Mouse (Mus musculus) central nervous system, embryonic 18 days (tissue): Measurements from ENCODE around the gene Ddx43. TPM values are rescaled to one million over a fixed set of nuclear protein-coding genes. Genes with fewer than 3 reads are reported as not detected.

Experiments used
- polyA plus RNA-seq: library from polyadenylated mRNA; depleted of rRNA; stranded (reverse); fragments of >200 nt; gene quantifications from 2 replicates; pipeline ENCODE4 v1.2.3, GENCODE M21; 2012; rRNA removed

The Ddx43 gene
- polyA plus RNA-seq: 0.45 and 0.66 TPM in 2 replicates

DNA sequence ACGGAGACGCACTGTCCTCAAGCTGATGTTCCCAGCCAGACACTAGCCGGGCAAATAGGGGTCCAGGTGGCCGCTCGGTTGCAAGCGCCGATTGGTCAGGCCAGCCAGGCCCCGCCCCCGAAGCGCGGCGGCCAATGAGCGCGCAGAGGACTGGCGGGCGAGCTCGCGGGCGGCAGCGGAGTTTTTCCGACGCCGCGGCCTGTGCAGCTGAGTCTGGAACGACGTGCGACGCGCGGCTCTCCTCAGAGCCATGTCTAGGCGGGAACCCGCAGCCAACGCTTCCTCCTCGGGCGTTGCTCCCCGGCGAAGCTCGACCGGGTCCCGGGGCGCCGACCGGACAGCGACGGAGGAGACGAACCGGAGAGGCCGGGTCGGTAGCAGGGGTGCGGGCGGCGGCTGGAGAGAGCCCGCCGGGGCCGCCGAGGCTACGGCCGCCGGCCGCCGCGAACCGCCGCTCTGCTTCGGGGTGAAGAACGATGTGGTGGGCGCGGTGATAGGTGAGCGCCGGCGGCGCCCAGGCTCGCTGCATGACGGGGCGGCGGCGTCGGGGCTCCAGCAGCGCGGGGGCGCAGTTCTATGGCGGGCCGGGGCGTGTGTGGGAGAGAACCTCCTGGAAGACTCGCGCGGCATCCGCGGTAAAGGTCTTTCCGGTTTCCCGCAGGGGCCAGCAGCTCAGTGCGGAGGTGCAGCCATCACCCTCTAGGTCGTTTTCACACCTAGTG, at the start of gene Ddx43:
Ddx43 (plus strand) TSS at position 148 of the 722 bp plus-strand sequence.

DNA sequence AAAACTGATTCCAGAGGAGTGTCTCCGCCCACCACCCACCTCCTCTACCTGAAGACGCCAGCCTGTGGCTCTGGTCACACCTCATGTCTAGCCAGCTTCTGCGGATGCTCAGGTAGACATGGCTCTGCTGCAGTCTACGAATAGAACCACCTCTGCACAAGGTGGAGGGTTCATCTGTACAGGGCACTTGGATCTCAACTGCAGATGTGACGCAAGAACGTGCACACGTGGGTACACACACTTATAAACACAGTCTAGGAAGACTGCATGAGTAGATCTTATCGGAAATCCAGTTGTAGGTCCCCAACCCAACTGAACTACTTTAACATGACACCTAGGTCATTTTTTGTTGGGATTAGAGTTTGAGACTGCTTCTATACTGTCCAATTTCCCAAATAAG, 40.0 kb upstream of the Ddx43 start, which contains the start of gene Gsta2:
Gsta2 (minus strand) TSS at position 178 of the 400 bp plus-strand sequence.

DNA sequence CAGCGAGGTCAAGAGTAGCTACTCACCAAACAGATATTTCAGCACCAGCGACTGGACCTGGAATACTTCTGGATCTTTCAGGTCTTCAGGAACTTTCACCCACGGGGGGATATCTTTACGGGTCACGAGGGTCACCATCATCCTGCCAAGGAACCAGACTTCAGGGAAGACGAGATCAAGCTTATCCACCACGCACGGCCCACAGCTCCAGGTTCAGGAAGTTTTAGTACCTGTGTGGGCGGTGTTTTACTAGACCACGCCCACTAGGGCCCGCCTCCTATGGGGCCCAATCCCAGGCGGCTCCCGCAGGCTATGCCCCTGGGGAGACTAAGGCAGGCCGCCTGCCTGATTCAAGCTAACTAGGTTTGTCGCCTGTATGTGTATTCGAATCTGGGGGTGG, 27.6 kb upstream of the Ddx43 start, which contains the start of gene Dppa5a:
Dppa5a (minus strand) TSS at position 219 of the 400 bp plus-strand sequence.

DNA sequence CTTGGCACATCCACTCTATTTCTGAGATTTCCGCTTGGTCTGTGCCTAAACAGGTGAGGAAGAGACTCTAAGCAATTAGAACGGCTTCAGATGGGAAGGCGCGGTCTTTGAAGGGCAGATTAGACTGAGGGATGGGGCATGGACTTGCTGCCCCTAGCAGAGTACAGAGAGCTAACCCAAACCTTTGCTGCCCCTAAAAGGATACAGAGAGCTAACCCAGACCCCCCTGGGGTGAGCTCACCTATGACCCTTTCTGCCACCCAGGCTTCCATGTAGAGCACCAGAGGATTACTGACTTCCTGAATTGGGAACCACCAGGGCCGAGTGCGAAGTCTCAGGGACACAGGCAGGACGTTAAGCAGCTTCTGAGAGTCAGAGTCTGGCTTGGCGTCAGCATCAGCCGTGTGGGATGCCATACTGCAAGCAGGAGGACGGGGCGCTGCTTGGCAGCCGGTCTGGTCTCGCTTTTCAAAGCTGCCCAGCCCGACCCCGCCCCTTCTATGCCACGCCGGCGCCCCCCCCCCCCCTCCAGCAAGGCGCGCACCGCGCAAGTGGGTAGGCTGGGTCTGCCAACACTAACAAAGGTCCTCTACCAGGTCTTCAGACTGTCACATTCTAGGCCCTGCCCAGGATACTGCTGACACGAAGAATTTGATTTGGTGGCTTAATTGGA, 17.3 kb upstream of the Ddx43 start, which contains the start of gene Ooep:
Ooep (minus strand) TSS at position 613 of the 673 bp plus-strand sequence.

DNA sequence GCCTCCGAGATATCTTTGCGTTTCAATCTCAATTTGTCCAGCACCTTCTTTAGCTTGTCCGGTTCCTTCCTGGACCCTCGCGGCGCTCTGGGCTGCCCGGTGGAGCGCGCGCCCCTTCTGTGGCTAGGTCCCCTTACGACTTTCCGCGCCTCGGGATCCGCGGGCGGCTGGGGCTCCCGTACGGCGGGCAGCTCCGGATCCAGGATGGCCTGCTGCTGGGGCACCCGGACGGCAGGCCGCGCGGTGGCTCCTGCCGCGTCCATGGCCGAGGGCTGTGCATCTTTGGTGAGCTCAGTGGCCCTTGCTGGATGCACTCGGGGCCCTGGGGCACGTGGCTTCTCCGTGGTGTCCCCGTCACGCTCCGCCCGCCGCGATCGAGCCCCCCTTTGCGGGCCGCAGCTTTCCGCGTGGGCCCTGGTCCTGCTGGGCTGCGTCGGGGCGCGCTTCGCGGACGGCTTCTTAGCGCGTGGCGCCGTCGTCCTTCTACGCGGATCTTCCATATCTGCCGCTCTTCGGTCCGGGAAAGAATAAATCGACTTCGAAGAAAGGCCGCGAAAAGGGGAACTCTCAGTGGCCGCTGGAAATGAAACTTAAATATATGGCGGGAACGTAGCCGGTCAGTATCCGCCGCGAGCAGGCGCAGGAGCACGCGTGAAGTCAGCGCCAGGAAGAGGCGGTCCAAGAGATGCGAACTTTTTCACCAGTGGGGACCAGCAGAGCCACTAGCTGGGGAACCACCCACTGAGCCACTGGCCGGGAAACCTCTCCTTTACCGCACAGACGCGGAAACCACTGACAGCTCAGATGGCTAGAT, 47.2 kb downstream of the Ddx43 start, which contains the start of gene Cgas:
Cgas (minus strand) TSS at position 659 of the 814 bp plus-strand sequence.

DNA sequence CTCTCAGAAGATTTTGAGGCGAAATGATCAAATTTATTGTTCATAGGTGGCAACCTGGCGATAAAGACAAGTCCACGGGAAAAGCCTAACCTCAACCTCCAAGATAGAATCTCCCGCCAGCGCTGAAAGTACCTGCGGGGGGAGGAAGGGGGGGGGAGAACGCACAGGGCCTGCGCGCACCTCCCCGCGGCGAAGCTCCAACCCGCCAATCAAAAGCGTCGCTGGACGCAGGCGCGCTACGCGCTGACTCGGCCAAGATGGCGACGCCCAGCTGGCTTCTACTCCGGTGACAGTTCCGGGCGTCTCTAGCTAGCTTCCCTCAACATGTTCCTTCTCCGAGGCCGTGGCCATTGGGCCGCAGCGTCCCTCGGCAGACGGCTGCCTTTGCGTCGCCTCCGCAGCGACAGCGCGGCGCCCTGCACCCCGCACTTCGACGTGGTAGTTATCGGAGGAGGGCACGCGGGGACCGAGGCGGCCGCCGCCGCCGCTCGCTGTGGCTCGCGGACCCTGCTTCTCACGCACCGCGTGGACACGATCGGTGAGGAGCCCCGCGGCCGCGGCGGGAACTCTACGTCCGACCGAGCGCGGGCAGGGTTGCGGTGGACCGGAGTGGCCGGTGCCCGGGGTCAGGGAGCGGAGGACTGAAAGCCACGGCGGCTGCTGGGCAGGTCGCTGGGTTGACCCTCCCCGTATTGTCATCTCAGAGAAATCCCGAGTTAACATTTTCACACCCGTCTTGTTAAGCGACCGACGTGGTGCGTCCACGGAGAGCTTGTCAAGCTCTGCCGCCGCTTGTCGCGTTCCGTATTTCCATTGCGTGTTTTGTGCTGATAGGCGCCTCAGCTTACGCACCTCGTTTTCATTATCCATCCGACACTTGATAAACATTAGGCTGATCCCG, 52.6 kb downstream of the Ddx43 start, which contains the start of the genes Mto1 and Gm17324:
Mto1 (plus strand) TSS at position 236 of the 901 bp plus-strand sequence.
Gm17324 (minus strand) TSS at position 814 of the 901 bp plus-strand sequence.

Other genes starting within 250 kb of the Ddx43 start
- gene Gsta4, start 213.0 kb upstream of the Ddx43 start, polyA plus RNA-seq: 10.6 and 16.4 TPM in 2 replicates
- not detected in 2 replicates for gene Gsta1, start 165.1 kb upstream of the Ddx43 start, polyA plus RNA-seq
- gene Gm3776, start 138.6 kb upstream of the Ddx43 start, polyA plus RNA-seq: not detected in 2 replicates
- gene Gm10639, start 105.9 kb upstream of the Ddx43 start, polyA plus RNA-seq: not detected in 2 replicates
- not detected in 2 replicates for gene Omt2a, start 81.0 kb upstream of the Ddx43 start, polyA plus RNA-seq
- gene Omt2b, start 68.2 kb upstream of the Ddx43 start, polyA plus RNA-seq: not detected in 2 replicates
- not detected in 2 replicates for gene Gsta2, start 40.0 kb upstream of the Ddx43 start, polyA plus RNA-seq
- 3.7 and 4.6 TPM in 2 replicates for gene Dppa5a, start 27.6 kb upstream of the Ddx43 start, polyA plus RNA-seq
- gene Ooep, start 17.1 kb upstream of the Ddx43 start, polyA plus RNA-seq: 3.3 and 3.5 TPM in 2 replicates
- 1.0 TPM in 2 replicates for gene Cgas, start 47.5 kb downstream of the Ddx43 start, polyA plus RNA-seq
- 26.2 and 28.5 TPM in 2 replicates for gene Mto1, start 52.4 kb downstream of the Ddx43 start, polyA plus RNA-seq
- gene Gm17324, start 53.0 kb downstream of the Ddx43 start, polyA plus RNA-seq: 0.87 and 1.3 TPM in 2 replicates
- gene Eef1a1, start 93.4 kb downstream of the Ddx43 start, polyA plus RNA-seq: 6,695 and 7,112 TPM in 2 replicates
- 10.1 and 10.2 TPM in 2 replicates for gene Slc17a5, start 192.3 kb downstream of the Ddx43 start, polyA plus RNA-seq
- 1.2 and 1.6 TPM in 2 replicates for gene Cd109, start 219.8 kb downstream of the Ddx43 start, polyA plus RNA-seq